Mouse (Mus musculus) hindbrain, embryonic 12.5 days (tissue): Measurements from ENCODE around the gene Kdm4c. TPM values are rescaled to one million over a fixed set of nuclear protein-coding genes. Genes with fewer than 3 reads are reported as not detected.

ENCODE experiments used
- ATAC-seq: fragments of 200-750 bp; cut with Nextera tagmentation; 2 replicates; pipeline ENCODE4 v1.8.0; 2017; ENCODE audit warnings: moderate TSS enrichment; ENCODE audit not compliant: low FRiP score
- H3K27ac ChIP-seq: fragments of 300-500 bp; sonication (generic); 2 replicates; pipeline ENCODE4 v1.5.1; 2016; ENCODE audit warnings: mild to moderate bottlenecking
- H3K27me3 ChIP-seq: fragments of 300-500 bp; sonication (generic); 2 replicates; pipeline ENCODE4 v1.6.1; 2016; ENCODE audit warnings: mild to moderate bottlenecking
- H3K36me3 ChIP-seq: fragments of 300-500 bp; sonication (generic); 2 replicates; pipeline ENCODE4 v1.6.1; 2016; ENCODE audit warnings: mild to moderate bottlenecking
- H3K4me1 ChIP-seq: fragments of 300-500 bp; sonication (generic); 2 replicates; pipeline ENCODE4 v1.6.1; 2016
- H3K4me2 ChIP-seq: fragments of 300-500 bp; sonication (generic); replicated peaks from 2 replicates; pipeline ENCODE4 v1.6.1; 2016; ENCODE audit warnings: mild to moderate bottlenecking
- H3K4me3 ChIP-seq: fragments of 300-500 bp; sonication (generic); 2 replicates; pipeline ENCODE4 v1.5.1; 2016; ENCODE audit warnings: mild to moderate bottlenecking
- H3K9ac ChIP-seq: fragments of 300-500 bp; sonication (generic); 2 replicates; pipeline ENCODE4 v1.6.1; 2016; ENCODE audit warnings: mild to moderate bottlenecking, moderate library complexity
- H3K9me3 ChIP-seq: fragments of 300-500 bp; sonication (generic); replicated peaks from 2 replicates; pipeline ENCODE4 v1.6.1; 2016; ENCODE audit warnings: mild to moderate bottlenecking
- WGBS: fragments of 180-500 bp; shearing (Covaris S2); methylation state at CpG from one replicate; pipeline ENCODE4 v1.1.7; 2016; 5-methylcytosine and 5-hydroxymethylcytosine counted together
- polyA plus RNA-seq: library from polyadenylated mRNA; unstranded; fragments of >200 nt; fragmentation: Nextera tagmentation; extraction: Ambion mirVana; gene quantifications from 2 replicates; pipeline ENCODE4 v1.2.1, GENCODE M21; 2016

Kdm4c gene
- polyA plus RNA-seq, 1 experiment from 2014 or later, result 16.5 TPM

GRCm38 (mm10) chr4:74259331-74259730 is 17.0 kb downstream of the Kdm4c start:
- H3K4me3 ChIP-seq, result no peak overlapping the region
- no peaks in the 10 kb centered on the region for H3K9me3 ChIP-seq
- no peak for ATAC-seq
- H3K9ac ChIP-seq, result no peak overlapping the region
- 19% methylated on average over 3 of the region's 3 CpGs for WGBS
- no peak overlapping the region for H3K27ac ChIP-seq
- no peaks in the 10 kb centered on the region for H3K27me3 ChIP-seq
- peaks cover 6% of the 10 kb centered on the region; the same call in 1 of the 2 replicates for H3K36me3 ChIP-seq
- H3K4me1 ChIP-seq, result 0 out of 2 replicates have a peak, but pooled peaks cover 4% of the 10 kb centered on the region
- H3K4me2 ChIP-seq, result no peak overlapping the region

GRCm38 (mm10) chr4:74261879-74262278 is 19.6 kb downstream of the Kdm4c start:
- no peak overlapping the region for H3K4me2 ChIP-seq
- ATAC-seq, result no peak
- H3K27ac ChIP-seq, result no peak overlapping the region
- no peak overlapping the region for H3K4me3 ChIP-seq
- 0 out of 2 replicates have a peak, but pooled peaks cover 4% of the 10 kb centered on the region for H3K4me1 ChIP-seq
- H3K9ac ChIP-seq, result no peak overlapping the region
- peaks cover 9% of the 10 kb centered on the region; the same call in 1 of the 2 replicates for H3K36me3 ChIP-seq
- H3K9me3 ChIP-seq, result no peaks in the 10 kb centered on the region
- H3K27me3 ChIP-seq, result no peaks in the 10 kb centered on the region

GRCm38 (mm10) chr4:74264428-74264955 is 22.2 kb downstream of the Kdm4c start:
- H3K27ac ChIP-seq, result no peak overlapping the region
- H3K4me3 ChIP-seq, result no peak overlapping the region
- no peak for ATAC-seq
- no peaks in the 10 kb centered on the region for H3K4me1 ChIP-seq
- H3K36me3 ChIP-seq, result peaks cover 11% of the 10 kb centered on the region; the same call in 1 of the 2 replicates
- no peak overlapping the region for H3K9ac ChIP-seq
- no peak overlapping the region for H3K4me2 ChIP-seq
- WGBS, result 94% methylated on average over 5 of the region's 5 CpGs
- no peaks in the 10 kb centered on the region for H3K27me3 ChIP-seq
- H3K9me3 ChIP-seq, result no peaks in the 10 kb centered on the region

- no peaks in the 10 kb centered on the region for H3K9me3 ChIP-seq
- H3K4me3 ChIP-seq, result no peak overlapping the region
- no peak for ATAC-seq
- H3K27me3 ChIP-seq, result no peaks in the 10 kb centered on the region
- H3K9ac ChIP-seq, result no peak overlapping the region
- 95% methylated on average over 5 of the region's 5 CpGs for WGBS
- H3K4me2 ChIP-seq, result no peak overlapping the region
- no peak overlapping the region for H3K27ac ChIP-seq
- H3K36me3 ChIP-seq, result peaks cover 14% of the 10 kb centered on the region; the same call in 1 of the 2 replicates
- H3K4me1 ChIP-seq, result no peaks in the 10 kb centered on the region
Measured at GRCm38 (mm10) chr4:74271180-74271579, 28.9 kb downstream of the Kdm4c start.

- Histone ChIP-seq H3K27me3 (no peaks in the 10 kb centered on the region), H3K4me1 (no peaks in the 10 kb centered on the region), H3K9ac (no peak overlapping the region), H3K36me3 (peaks cover 3% of the 10 kb centered on the region; the same call in 1 of the 2 replicates), H3K9me3 (no peaks in the 10 kb centered on the region), H3K4me2 (no peak overlapping the region), H3K4me3 (no peak overlapping the region), H3K27ac (no peak overlapping the region)
- no peak for ATAC-seq
- 82% methylated on average over 1 of the region's 1 CpGs for WGBS
Measured at GRCm38 (mm10) chr4:74277486-74277885, 35.2 kb downstream of the Kdm4c start.

- H3K27me3 ChIP-seq, result no peaks in the 10 kb centered on the region
- H3K4me3 ChIP-seq, result no peak overlapping the region
- H3K9me3 ChIP-seq, result no peaks in the 10 kb centered on the region
- no peak overlapping the region for H3K4me2 ChIP-seq
- no peaks in the 10 kb centered on the region for H3K36me3 ChIP-seq
- no peak overlapping the region for H3K9ac ChIP-seq
- no peak for ATAC-seq
- no peak overlapping the region for H3K27ac ChIP-seq
- whole genome bisulfite sequencing, result 79% methylated on average over 3 of the region's 3 CpGs
- no peaks in the 10 kb centered on the region for H3K4me1 ChIP-seq
Measured at GRCm38 (mm10) chr4:74280170-74280569, 37.9 kb downstream of the Kdm4c start.

GRCm38 (mm10) chr4:74287851-74288250 is 45.6 kb downstream of the Kdm4c start:
- Histone ChIP-seq H3K9me3 (no peaks in the 10 kb centered on the region), H3K27me3 (no peaks in the 10 kb centered on the region), H3K36me3 (0 out of 2 replicates have a peak, but pooled peaks cover 4% of the 10 kb centered on the region), H3K4me1 (no peaks in the 10 kb centered on the region), H3K27ac (no peak overlapping the region), H3K4me2 (no peak overlapping the region), H3K4me3 (no peak overlapping the region), H3K9ac (no peak overlapping the region)
- ATAC-seq, result no peak
- WGBS, result 94% methylated on average over 3 of the region's 3 CpGs

- 75% methylated on average over 3 of the region's 3 CpGs for WGBS
- Histone ChIP-seq H3K36me3 (0 out of 2 replicates have a peak, but pooled peaks cover 7% of the 10 kb centered on the region), H3K4me2 (no peak overlapping the region), H3K27ac (no peak overlapping the region), H3K9me3 (no peaks in the 10 kb centered on the region), H3K9ac (no peak overlapping the region), H3K4me3 (no peak overlapping the region), H3K27me3 (no peaks in the 10 kb centered on the region), H3K4me1 (no peaks in the 10 kb centered on the region)
- ATAC-seq, result no peak
Measured at GRCm38 (mm10) chr4:74294726-74295125, 52.4 kb downstream of the Kdm4c start.

GRCm38 (mm10) chr4:74305315-74306105 is 63.2 kb downstream of the Kdm4c start:
- Histone ChIP-seq H3K27ac (no peak overlapping the region), H3K4me1 (no peaks in the 10 kb centered on the region), H3K36me3 (no peaks in the 10 kb centered on the region), H3K9ac (no peak overlapping the region), H3K27me3 (no peaks in the 10 kb centered on the region), H3K4me2 (no peak overlapping the region), H3K9me3 (no peaks in the 10 kb centered on the region), H3K4me3 (no peak overlapping the region)
- ATAC-seq, result no peak
- WGBS, result 98% methylated on average over 5 of the region's 5 CpGs

DNA sequence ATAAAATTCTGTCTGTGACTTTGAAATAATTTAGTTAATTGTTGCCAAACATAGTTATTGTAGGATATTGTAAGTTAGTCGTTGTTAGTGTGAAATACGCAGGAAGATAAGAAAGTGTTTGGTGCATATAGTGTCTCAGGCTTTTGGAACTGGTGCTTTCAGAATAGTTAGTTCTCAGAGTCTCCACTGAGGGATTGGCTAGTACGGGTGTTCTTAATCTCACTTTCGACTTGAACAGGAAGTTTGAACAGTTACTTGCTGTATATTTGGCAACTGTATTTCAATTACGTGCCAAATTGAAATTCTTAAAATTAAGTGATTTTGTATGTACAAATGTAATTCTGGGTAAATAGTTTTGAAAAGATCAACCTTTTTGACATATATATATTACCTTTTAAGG is 68.8 kb downstream of the Kdm4c start:
- H3K4me3 ChIP-seq, result no peak overlapping the region
- H3K27ac ChIP-seq, result no peak overlapping the region
- H3K4me1 ChIP-seq, result no peaks in the 10 kb centered on the region
- no peak for ATAC-seq
- 96% methylated on average over 5 of the region's 5 CpGs for WGBS
- no peaks in the 10 kb centered on the region for H3K27me3 ChIP-seq
- no peaks in the 10 kb centered on the region for H3K9me3 ChIP-seq
- H3K9ac ChIP-seq, result no peak overlapping the region
- peaks cover 9% of the 10 kb centered on the region; the same call in 1 of the 2 replicates for H3K36me3 ChIP-seq
- H3K4me2 ChIP-seq, result no peak overlapping the region

GRCm38 (mm10) chr4:74312858-74313257 is 70.6 kb downstream of the Kdm4c start:
- no peak overlapping the region for H3K4me3 ChIP-seq
- no peaks in the 10 kb centered on the region for H3K9me3 ChIP-seq
- H3K4me1 ChIP-seq, result no peaks in the 10 kb centered on the region
- no peak overlapping the region for H3K27ac ChIP-seq
- peaks cover 18% of the 10 kb centered on the region for H3K36me3 ChIP-seq
- no peaks in the 10 kb centered on the region for H3K27me3 ChIP-seq
- WGBS, result 95% methylated on average over 2 of the region's 2 CpGs
- H3K4me2 ChIP-seq, result no peak overlapping the region
- H3K9ac ChIP-seq, result no peak overlapping the region
- ATAC-seq, result no peak

DNA sequence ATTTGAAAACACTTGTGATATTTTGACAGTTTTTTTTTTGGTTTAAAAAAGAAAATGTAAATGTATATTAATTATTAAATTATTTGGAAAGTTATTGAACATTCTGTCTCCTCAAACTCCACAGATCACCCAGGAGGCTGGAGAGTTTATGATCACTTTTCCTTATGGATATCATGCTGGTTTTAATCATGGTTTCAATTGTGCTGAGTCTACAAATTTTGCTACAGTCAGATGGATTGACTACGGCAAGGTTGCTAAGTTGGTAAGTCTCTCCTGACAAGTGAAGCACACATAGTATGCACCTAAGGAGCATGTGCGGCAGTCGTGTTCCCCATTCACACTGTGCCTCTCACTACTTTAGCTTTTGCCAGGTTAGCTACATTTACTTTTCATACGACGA is 73.1 kb downstream of the Kdm4c start:
- WGBS, result 91% methylated on average over 5 of the region's 5 CpGs
- Histone ChIP-seq H3K36me3 (peaks cover 18% of the 10 kb centered on the region), H3K4me2 (no peak overlapping the region), H3K27ac (no peak overlapping the region), H3K9me3 (no peaks in the 10 kb centered on the region), H3K27me3 (no peaks in the 10 kb centered on the region), H3K4me1 (no peaks in the 10 kb centered on the region), H3K9ac (no peak overlapping the region), H3K4me3 (no peak overlapping the region)
- ATAC-seq, result no peak

- H3K4me2 ChIP-seq, result no peak overlapping the region
- H3K27ac ChIP-seq, result no peak overlapping the region
- no peaks in the 10 kb centered on the region for H3K27me3 ChIP-seq
- ATAC-seq, result no peak
- H3K36me3 ChIP-seq, result peaks cover 9% of the 10 kb centered on the region; the same call in 1 of the 2 replicates
- H3K4me1 ChIP-seq, result no peaks in the 10 kb centered on the region
- WGBS, result 100% methylated on average over 1 of the region's 1 CpGs
- H3K4me3 ChIP-seq, result no peak overlapping the region
- H3K9me3 ChIP-seq, result no peaks in the 10 kb centered on the region
- H3K9ac ChIP-seq, result no peak overlapping the region
Measured at GRCm38 (mm10) chr4:74319313-74319712, 77.0 kb downstream of the Kdm4c start.
